Mouse (Mus musculus) adrenal gland, adult 8-10 months (tissue): ENCODE measurements around the gene Ppp4c. TPM values are rescaled to one million over a fixed set of nuclear protein-coding genes. Genes with fewer than 3 reads are reported as not detected.
A peak's percentile ranks its signal among the peaks of the same experiment; 100 is the strongest.
"Not testable (repeated sequence)": the region's sequence is repeated elsewhere in the genome, so short reads cannot be mapped to it uniquely, and the experiment has no call there.

Experiments used
- DNase-seq: peaks from one replicate; pipeline ENCODE4 v3.0.0; 2022
- total RNA-seq, 4 experiments: library from RNA; stranded (reverse); gene quantifications; 2 replicates each; pipeline ENCODE4 v1.2.4; 2022

The Ppp4c gene
- total RNA-seq, 4 experiments from 2014 or later: 85.9 to 100 (median 94.9) TPM

GRCm38 (mm10) chr7:126779983-126780970 is 12.0 kb downstream of the Ppp4c start:
- peak; percentile 80 for DNase-seq

- not testable (repeated sequence) for DNase-seq
These were observed 13.2 kb downstream of the Ppp4c start for GRCm38 (mm10) chr7:126779101-126779500.

DNA sequence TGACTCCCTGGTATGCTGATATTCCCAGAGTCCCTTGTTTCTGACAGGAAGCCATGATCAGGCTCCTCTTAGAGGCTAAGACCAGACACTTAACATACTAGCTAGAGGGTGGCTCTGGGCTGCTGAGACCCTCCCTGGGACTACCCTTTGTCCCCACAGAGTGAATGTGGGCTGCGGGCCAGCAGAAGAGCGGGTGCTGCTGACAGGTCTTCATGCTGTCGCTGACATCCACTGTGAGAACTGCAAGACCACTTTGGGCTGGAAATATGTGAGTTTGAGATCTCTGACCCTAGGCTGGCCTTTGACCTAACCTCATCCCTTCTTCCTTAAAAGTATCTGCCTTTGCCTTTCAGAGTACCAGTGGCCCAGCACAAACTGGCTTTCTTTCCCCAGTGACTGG is 14.1 kb downstream of the Ppp4c start:
- DNase-seq: no peak

DNA sequence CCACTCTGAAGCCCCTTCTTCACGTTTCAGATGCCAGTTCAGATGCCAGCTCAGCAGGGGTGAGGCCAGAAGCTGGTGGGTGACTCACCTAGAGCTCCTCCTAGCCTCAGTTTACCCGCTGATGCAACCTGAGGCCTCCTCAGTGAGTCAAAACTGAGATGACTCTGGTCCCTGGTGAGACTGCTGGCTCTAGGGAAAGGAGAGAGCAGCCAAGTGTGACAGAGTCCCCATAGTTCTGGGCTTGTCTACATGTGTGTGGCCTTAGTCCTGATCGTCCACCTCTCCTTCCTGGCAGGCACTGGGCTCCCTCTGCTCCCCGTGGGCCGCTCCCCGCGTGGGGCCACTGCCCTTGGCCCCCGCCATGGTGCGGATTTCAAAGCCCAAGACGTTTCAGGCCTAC is 14.8 kb downstream of the Ppp4c start:
- no peak for DNase-seq

GRCm38 (mm10) chr7:126776598-126777057 is 15.7 kb downstream of the Ppp4c start, which contains the start of gene Ypel3:
Ypel3 (plus strand) TSS chr7:126776955.
- DNase-seq: peak; percentile 96

DNA sequence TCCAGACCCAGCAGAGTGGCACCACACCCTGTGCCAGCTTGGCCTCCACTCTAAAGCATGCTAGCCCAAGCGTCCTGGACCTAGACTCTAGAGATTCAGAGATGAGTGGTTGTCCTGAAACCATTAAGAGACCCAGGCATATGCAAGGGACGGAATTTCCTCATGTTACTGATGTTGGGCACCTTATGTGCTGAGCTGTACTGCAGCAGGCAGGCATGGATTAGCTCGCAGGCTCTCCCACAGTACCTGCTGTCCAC is 16.4 kb downstream of the Ppp4c start:
- no peak for DNase-seq

- no peak for DNase-seq
These were observed 16.9 kb downstream of the Ppp4c start for GRCm38 (mm10) chr7:126775185-126775977.

GRCm38 (mm10) chr7:126774463-126774862 is 17.8 kb downstream of the Ppp4c start:
- DNase-seq: no peak

DNA sequence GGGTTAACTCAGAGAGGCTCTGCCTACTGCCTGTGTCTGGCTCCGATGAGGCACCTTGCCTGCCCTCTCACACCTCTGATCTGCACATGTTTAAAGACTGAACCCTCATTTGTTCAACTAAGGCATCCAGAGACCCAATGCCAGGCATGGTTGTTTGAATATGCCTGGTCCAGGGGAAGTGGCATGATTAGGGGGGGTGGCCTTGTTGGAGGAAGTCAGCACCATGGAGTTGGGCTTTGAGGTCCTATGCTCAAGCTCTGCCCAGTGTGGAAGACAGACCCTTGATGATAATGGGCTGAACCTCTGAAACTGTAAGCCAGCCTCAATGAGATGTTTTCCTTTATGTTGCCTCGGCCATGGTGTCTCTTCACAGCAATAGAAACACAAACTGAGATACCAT is 18.9 kb downstream of the Ppp4c start:
- DNase-seq: no peak

GRCm38 (mm10) chr7:126770784-126771183 is 21.5 kb downstream of the Ppp4c start:
- DNase-seq: no peak

GRCm38 (mm10) chr7:126767001-126767400 is 25.3 kb downstream of the Ppp4c start:
- no peak for DNase-seq

- no peak for DNase-seq
These were observed 26.1 kb downstream of the Ppp4c start, which contains the start of gene Gdpd3 for GRCm38 (mm10) chr7:126766201-126766600. Gdpd3 (plus strand) TSS chr7:126766334.

DNA sequence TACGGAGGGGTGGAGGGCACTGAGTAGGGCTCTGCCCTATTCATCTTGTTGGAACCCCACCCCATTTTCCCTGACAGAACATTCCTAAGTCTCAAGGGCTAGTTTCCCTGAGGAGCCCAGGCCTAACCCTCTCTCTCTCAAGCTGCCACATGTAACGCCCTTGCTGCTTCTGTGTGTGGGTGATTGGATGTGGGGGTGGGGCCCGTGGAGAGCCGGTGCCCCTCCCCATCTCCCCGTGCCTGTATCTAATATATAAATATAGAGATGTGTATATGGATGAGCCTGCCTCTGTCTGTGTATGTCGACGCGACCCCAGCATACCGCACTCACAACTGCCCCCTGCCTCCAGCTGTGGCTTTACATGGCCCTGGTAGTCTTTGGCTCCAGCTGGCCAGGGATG is 26.8 kb downstream of the Ppp4c start:
- DNase-seq: no peak

DNA sequence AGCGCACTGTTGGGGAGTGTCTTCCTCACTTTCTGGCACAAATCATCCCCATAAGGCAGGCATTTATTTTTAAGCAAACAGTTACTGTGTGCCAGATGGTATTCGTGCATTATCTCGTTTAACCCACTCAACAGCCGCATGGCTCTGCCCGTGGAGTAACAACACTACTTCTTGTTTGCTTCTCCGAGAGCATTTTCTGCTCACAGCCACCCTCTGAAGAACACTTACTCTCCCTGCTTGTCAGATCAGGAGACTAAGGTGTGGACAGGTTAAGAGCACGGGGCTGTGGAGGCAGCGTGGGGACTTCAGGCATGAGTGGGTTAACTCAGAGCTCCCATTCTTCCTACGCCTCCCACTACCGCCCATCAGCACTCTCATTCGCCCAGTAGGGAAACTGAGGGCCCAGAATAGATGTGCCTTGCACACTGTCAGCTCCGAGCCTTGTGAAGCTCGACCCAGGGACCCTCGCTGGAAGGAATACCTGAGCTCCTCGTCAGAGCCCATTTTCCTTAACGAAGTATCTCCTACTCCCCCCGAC is 29.8 kb downstream of the Ppp4c start:
- DNase-seq: no peak

- DNase-seq: no peak
These were observed 30.7 kb downstream of the Ppp4c start for GRCm38 (mm10) chr7:126761529-126762067.

GRCm38 (mm10) chr7:126760956-126761355 is 31.3 kb downstream of the Ppp4c start:
- DNase-seq: peak; percentile 56

DNA sequence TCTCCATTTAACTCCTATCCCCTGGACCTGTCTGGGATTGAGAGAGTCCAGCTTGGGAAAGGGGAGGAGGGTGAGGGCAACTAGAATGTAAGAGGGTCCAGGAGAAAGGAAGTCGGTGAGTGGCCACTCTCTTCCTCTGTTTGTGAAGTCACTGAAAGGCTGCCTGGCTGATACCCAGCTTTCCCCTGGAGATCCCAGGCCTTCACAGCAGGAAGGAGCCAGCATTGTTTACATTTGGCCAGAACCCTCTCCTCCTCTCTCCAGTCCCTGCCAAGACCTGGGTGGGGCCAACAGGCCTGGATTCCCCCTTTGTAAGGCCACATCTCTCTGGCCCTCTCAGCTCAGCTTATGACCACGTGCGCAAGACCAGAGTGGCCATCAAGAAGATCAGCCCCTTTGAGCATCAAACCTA is 31.9 kb downstream of the Ppp4c start:
- peak; percentile 61 for DNase-seq

DNA sequence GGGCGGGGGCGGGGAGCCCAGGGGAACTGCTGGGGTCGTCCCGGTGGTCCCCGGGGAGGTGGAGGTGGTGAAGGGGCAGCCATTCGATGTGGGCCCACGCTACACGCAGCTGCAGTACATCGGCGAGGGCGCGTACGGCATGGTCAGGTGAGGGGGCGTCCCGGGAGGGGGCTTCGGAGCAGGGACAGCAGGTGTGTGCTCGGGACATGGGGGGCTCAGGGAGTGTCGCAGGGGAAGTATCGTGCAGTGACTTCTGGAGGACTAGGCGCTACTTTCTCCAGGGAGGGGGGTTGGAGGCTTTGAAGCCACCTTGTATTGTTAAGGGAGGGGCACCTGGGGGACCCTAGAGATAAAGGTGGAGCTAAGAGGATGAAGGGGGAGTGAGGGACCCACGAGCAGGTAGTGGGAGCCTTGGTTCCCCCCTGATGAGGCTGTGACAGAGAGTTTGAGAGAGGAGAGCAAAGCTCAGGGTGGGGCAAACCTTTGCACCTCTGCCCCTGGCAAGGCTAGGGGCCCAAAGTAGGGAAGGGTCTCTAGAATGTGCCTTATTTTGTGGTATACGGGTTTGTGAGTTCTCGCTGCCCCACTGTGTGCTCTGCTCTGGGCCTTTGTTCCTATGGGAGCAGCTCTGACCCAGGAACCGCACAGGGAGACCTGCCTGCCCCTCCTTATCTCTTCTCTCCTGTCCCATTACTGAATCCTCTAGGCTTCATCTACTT is 32.5 kb downstream of the Ppp4c start:
- no peak for DNase-seq

DNA sequence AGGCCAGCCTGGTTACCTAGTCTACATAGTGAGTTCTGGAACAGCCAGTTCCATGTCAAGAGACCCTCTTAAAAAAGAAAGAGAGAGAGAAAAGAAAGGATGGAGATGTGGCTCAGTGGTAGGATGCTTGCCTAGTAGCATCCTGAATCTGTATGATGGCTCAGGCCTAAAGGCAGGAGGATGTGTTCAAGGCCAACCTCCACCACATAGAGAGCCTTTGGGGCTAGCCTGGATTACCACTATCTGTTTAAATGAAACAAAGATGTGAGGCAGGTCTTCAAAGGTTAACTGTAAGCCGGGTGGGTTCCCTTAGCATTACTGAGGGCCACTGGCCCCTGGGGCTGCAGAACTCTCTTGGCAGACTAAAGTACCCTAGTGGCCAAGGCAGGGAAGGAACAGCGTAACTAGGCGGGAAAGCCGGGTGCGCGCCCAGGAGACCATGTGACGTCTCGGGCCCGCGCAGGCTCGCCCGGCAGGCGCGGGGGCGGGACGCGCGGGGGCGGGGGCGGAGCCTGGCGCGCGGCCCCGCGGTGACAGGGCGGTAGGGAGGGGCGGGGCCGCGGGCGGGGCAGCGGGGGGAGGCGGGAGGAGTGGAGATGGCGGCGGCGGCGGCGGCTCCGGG is 33.1 kb downstream of the Ppp4c start, which contains the start of gene Mapk3:
Mapk3 (plus strand) TSS at position 552 of the 622 bp plus-strand sequence.
- DNase-seq: peak; percentile 84

GRCm38 (mm10) chr7:126758539-126758938 is 33.8 kb downstream of the Ppp4c start:
- DNase-seq: no peak

DNA sequence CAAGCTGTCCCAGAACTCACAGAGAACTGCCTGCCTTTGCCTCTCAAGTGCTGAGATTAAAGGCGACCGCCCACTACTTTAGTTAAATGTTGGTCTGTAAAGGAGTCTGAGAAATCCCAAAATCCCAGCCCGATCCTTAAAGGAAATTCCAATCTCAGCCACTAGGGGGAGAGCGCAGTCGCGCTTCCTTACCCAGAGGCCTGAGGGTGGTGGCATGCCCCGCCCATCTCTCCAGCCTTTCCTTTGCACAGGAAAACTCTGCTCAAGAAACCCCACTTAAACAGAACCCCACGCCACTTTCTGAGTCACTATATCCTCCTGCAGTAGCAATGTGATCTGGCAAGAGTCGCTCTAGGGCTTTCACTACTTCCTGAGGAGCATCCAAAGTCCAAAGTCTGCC is 37.4 kb downstream of the Ppp4c start:
- no peak for DNase-seq
